Comparison of ENCODE assay signal across 29 mouse cellular contexts in the genomic region with DNA sequence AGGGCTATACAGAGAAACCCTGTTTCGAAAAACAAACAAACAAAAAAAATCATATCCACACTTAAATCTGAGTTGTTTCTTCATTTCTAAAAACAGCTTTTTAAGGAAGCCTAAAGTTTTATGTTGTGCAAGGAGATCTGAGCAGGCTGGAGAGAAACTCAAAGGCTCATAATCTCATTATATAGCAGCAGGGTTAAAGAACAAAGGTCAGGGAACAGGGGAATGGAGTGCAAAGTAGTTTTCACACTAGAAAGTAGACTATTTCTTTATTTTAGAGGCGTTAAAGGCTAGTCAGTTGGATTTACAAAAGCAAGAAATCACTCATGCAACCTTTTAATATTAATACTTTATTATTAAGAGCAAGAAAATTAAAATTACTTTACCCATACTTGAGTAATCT. TPM values are rescaled to one million over a fixed set of nuclear protein-coding genes. Genes with fewer than 3 reads are reported as not detected.
DNase-seq lines count a peak whose midpoint lies in the region; ATAC-seq and TF ChIP-seq lines count a peak whose summit lies in the region.
"Had no signal": no experiment of that assay in that cellular context is flagged by ENCODE, and none has a peak within 500 bp of the region (broad histone marks: within the 10 kb centered on the region; RNA-seq: fewer than 3 reads in every experiment).

No protein-coding gene starts in this region.

- H3K4me1 ChIP-seq in kidney, adult 2 months (ENCODE audit: control insufficient read depth, insufficient read depth, low read length): peaks cover 6% of the 10 kb centered on the region; the same call in 1 of the 2 replicates
- H3K4me1 ChIP-seq in liver, adult 2 months (ENCODE audit: control insufficient read depth, insufficient read depth, low read length): peaks cover 25% of the 10 kb centered on the region
- peaks cover 2% of the 10 kb centered on the region; the same call in 1 of the 2 replicates for H3K4me1 ChIP-seq in liver, embryonic 12.5 days
- no peaks in the 10 kb centered on the region for H3K4me1 ChIP-seq in intestine, postnatal 0 days (replicated peaks; ENCODE audit: control insufficient read depth, insufficient read depth, low read length)

- no peaks in the 10 kb centered on the region for H3K36me3 ChIP-seq in kidney, adult 2 months (ENCODE audit: control insufficient read depth, insufficient read depth, low read length)
- no peaks in the 10 kb centered on the region; the same call in 1 of the 2 replicates for H3K36me3 ChIP-seq in liver, adult 2 months (ENCODE audit: control insufficient read depth, insufficient read depth, low read length)
- no peaks in the 10 kb centered on the region for H3K36me3 ChIP-seq in liver, embryonic 12.5 days
- no peaks in the 10 kb centered on the region for H3K36me3 ChIP-seq in intestine, postnatal 0 days (ENCODE audit: control insufficient read depth, insufficient read depth)
- H3K36me3 ChIP-seq: embryonic facial prominence, embryonic 10.5 days; embryonic facial prominence, embryonic 12.5 days; forebrain, embryonic 15.5 days; G1E had no signal

- no peak overlapping the region for H3K4me3 ChIP-seq in kidney, adult 2 months (ENCODE audit: insufficient read depth, low read depth, low read length)
- H3K4me3 ChIP-seq in liver, adult 2 months (ENCODE audit: insufficient read depth, low read depth, low read length): no peak overlapping the region
- no peak overlapping the region for H3K4me3 ChIP-seq in liver, embryonic 12.5 days
- no peak overlapping the region for H3K4me3 ChIP-seq in intestine, postnatal 0 days (ENCODE audit: low read depth, low read length)
- H3K4me3 ChIP-seq: embryonic facial prominence, embryonic 10.5 days; embryonic facial prominence, embryonic 12.5 days; forebrain, embryonic 13.5 days; forebrain, embryonic 15.5 days had no signal

- no peaks in the 10 kb centered on the region for H3K27me3 ChIP-seq in kidney, adult 2 months (replicated peaks; ENCODE audit: control insufficient read depth, insufficient read depth, low read length)
- H3K27me3 ChIP-seq in liver, adult 2 months (ENCODE audit: control insufficient read depth, insufficient read depth, low read length): no peaks in the 10 kb centered on the region
- H3K27me3 ChIP-seq in liver, embryonic 12.5 days (replicated peaks): peaks cover 18% of the 10 kb centered on the region
- no peaks in the 10 kb centered on the region for H3K27me3 ChIP-seq in intestine, postnatal 0 days (replicated peaks; ENCODE audit: control insufficient read depth, insufficient read depth, low read length)
- H3K27me3 ChIP-seq: embryonic facial prominence, embryonic 12.5 days; forebrain, embryonic 13.5 days; forebrain, embryonic 15.5 days; Patski had no signal

- WGBS in kidney, adult 2 months: 68% methylated on average over 2 of the region's 2 CpGs
- 44% methylated on average over 2 of the region's 2 CpGs for WGBS in liver, adult 2 months
- 64% methylated on average over 2 of the region's 2 CpGs for WGBS in liver, embryonic 12.5 days (ENCODE audit: insufficient replicate concordance)
- WGBS in intestine, postnatal 0 days: 77% methylated on average over 2 of the region's 2 CpGs

- TF ChIP-seq POLR2A in kidney, adult 2 months (IDR thresholded peaks at IDR 0.05; ENCODE audit: low read depth, low read length): no peak
- no peak for TF ChIP-seq POLR2A in liver, adult 2 months (IDR thresholded peaks at IDR 0.05; ENCODE audit: extremely low read depth, insufficient read depth, low read length)

- no peak overlapping the region for H3K4me2 ChIP-seq in liver, embryonic 12.5 days
- no peak overlapping the region for H3K4me2 ChIP-seq in intestine, postnatal 0 days (replicated peaks; ENCODE audit: low read depth)
- H3K4me2 ChIP-seq: embryonic facial prominence, embryonic 12.5 days; forebrain, embryonic 13.5 days; forebrain, embryonic 15.5 days had no signal

- H3K9ac ChIP-seq in liver, adult 2 months (ENCODE audit: low read depth, low read length): no peak overlapping the region
- no peak overlapping the region for H3K9ac ChIP-seq in liver, embryonic 12.5 days
- H3K9ac ChIP-seq in intestine, postnatal 0 days (ENCODE audit: low read depth, low read length): no peak overlapping the region
- H3K9ac ChIP-seq: embryonic facial prominence, embryonic 12.5 days; forebrain, embryonic 13.5 days; forebrain, embryonic 15.5 days had no signal

- no peak for ATAC-seq in liver, embryonic 12.5 days
- 0 out of 2 replicates have a peak, but pooled peaks have one; percentile 48 for ATAC-seq in intestine, postnatal 0 days
- ATAC-seq in megakaryocyte progenitor cell, adult 5-6 weeks (replicated peaks; ENCODE audit: poor library complexity): no peak
- ATAC-seq: activated CD4-positive, CD25-positive, alpha-beta regulatory T cell, adult 4 months; CD4-positive, CD25-positive, alpha-beta regulatory T cell, adult 4 months; forebrain, embryonic 13.5 days; forebrain, embryonic 15.5 days; Patski had no signal

- TF ChIP-seq CTCF in kidney, adult 2 months (conservative IDR thresholded peaks at IDR 0.05; ENCODE audit: insufficient read depth, insufficient read length, low read depth, low read length): no peak
- TF ChIP-seq CTCF in liver, adult 2 months (IDR thresholded peaks at IDR 0.05; ENCODE audit: low read depth, low read length): no peak
- no peak for TF ChIP-seq CTCF in intestine, postnatal 0 days (IDR thresholded peaks at IDR 0.05; ENCODE audit: low read depth)

- H3K79me2 ChIP-seq in liver, adult 2 months (ENCODE audit: control insufficient read depth, insufficient read depth, low read length): peaks cover 26% of the 10 kb centered on the region; the same call in 1 of the 2 replicates

- H3K9me3 ChIP-seq in liver, embryonic 12.5 days (replicated peaks): no peaks in the 10 kb centered on the region
- H3K9me3 ChIP-seq in intestine, postnatal 0 days (ENCODE audit: control insufficient read depth): no peaks in the 10 kb centered on the region
- H3K9me3 ChIP-seq: embryonic facial prominence, embryonic 10.5 days; embryonic facial prominence, embryonic 12.5 days; forebrain, embryonic 13.5 days; forebrain, embryonic 15.5 days had no signal

- no peak overlapping the region for H3K27ac ChIP-seq in kidney, adult 2 months (ENCODE audit: insufficient read depth, low read depth, low read length)
- no peak overlapping the region for H3K27ac ChIP-seq in liver, adult 2 months (replicated peaks; ENCODE audit: insufficient read depth, low read depth, low read length)
- no peak overlapping the region for H3K27ac ChIP-seq in liver, embryonic 12.5 days
- no peak overlapping the region for H3K27ac ChIP-seq in intestine, postnatal 0 days (ENCODE audit: low read depth, low read length)
- H3K27ac ChIP-seq: embryonic facial prominence, embryonic 10.5 days; embryonic facial prominence, embryonic 12.5 days; forebrain, embryonic 13.5 days; forebrain, embryonic 15.5 days had no signal

- DNase-seq in kidney, adult 2 months: peak; percentile 59
- DNase-seq in kidney, adult 18-20 months: no peak
- DNase-seq in liver, adult 2 months (ENCODE audit: extremely low read depth, low read depth, low spot score): peak; percentile 55
- DNase-seq in gastrocnemius, postnatal 25 days: no peak
- DNase-seq: adrenal gland, adult 8-10 months; adrenal gland, postnatal 14 days; adrenal gland, postnatal 36 days; B cell, adult 2 months; cerebellum, adult 11-12 months; cerebellum, adult 2 months; cerebellum, adult 9-10 months; cerebellum, postnatal 10 days; cerebellum, postnatal 25 days had no signal

RNA-seq across cellular contexts. Expression of a gene that starts 5.2 kb away (rescaled TPM):
- 6.4 and 6.9 TPM in 2 replicates for polyA plus RNA-seq in kidney, adult 2 months (2012; rRNA removed)
- 94.7 and 99.5 TPM in 2 replicates for total RNA-seq in liver, adult 2 months (2014; rRNA removed)
- polyA plus RNA-seq in liver, adult 2 months (2012; rRNA removed): 14.8 and 19.4 TPM in 2 replicates
- polyA plus RNA-seq in liver, embryonic 12.5 days (2016; fragmentation: Nextera tagmentation; extraction: Ambion mirVana): 6.0 and 7.0 TPM in 2 replicates
- 9.6 and 12.7 TPM in 2 replicates for polyA plus RNA-seq in intestine, postnatal 0 days (2015; fragmentation: Nextera tagmentation; extraction: Ambion mirVana)
- total RNA-seq in megakaryocyte progenitor cell, adult 5-6 weeks (2015): 2.6 and 3.1 TPM in 2 replicates
- total RNA-seq in megakaryocyte progenitor cell, adult 5-6 weeks (2017): 2.3 and 4.3 TPM in 2 replicates
- total RNA-seq in gastrocnemius, postnatal 25 days (2021): 1 to 10 TPM; 5.1 to 5.2 TPM
- polyA plus RNA-seq: G1E had no signal

RNA-seq across cellular contexts. Expression of a gene that starts 33.7 kb away (rescaled TPM):
- polyA plus RNA-seq in kidney, adult 2 months (2012; rRNA removed): not detected in 2 replicates
- total RNA-seq in liver, adult 2 months (2014; rRNA removed): not detected in 2 replicates
- not detected in 2 replicates for polyA plus RNA-seq in liver, adult 2 months (2012; rRNA removed)
- polyA plus RNA-seq in liver, embryonic 12.5 days (2016; fragmentation: Nextera tagmentation; extraction: Ambion mirVana): not detected in 2 replicates
- not detected in 2 replicates for polyA plus RNA-seq in intestine, postnatal 0 days (2015; fragmentation: Nextera tagmentation; extraction: Ambion mirVana)
- total RNA-seq in megakaryocyte progenitor cell, adult 5-6 weeks (2015): not detected in 2 replicates
- total RNA-seq in megakaryocyte progenitor cell, adult 5-6 weeks (2017): not detected in 2 replicates
- total RNA-seq in gastrocnemius, postnatal 25 days (2021): not detected
- total RNA-seq: adrenal gland, adult 18-20 months; adrenal gland, adult 8-10 months; adrenal gland, postnatal 14 days; adrenal gland, postnatal 36 days; CH12.LX; G1E had no signal
- polyA plus RNA-seq: activated CD4-positive, CD25-positive, alpha-beta regulatory T cell, adult 4 months; CD4-positive, CD25-positive, alpha-beta regulatory T cell, adult 4 months; cerebellum, adult 2 months; cortical plate, adult 2 months; embryonic facial prominence, embryonic 10.5 days; embryonic facial prominence, embryonic 12.5 days; embryonic facial prominence, embryonic 14.5 days; forebrain, embryonic 11.5 days; forebrain, embryonic 13.5 days; forebrain, embryonic 15.5 days; G1E; Patski had no signal

RNA-seq across cellular contexts. Expression of a gene that starts 43.4 kb away (rescaled TPM):
- 12.5 and 16.1 TPM in 2 replicates for polyA plus RNA-seq in kidney, adult 2 months (2012; rRNA removed)
- 25.3 and 31.0 TPM in 2 replicates for total RNA-seq in liver, adult 2 months (2014; rRNA removed)
- 3.9 and 15.6 TPM in 2 replicates for polyA plus RNA-seq in liver, adult 2 months (2012; rRNA removed)
- polyA plus RNA-seq in liver, embryonic 12.5 days (2016; fragmentation: Nextera tagmentation; extraction: Ambion mirVana): 11.8 and 12.0 TPM in 2 replicates
- 8.3 and 11.6 TPM in 2 replicates for polyA plus RNA-seq in intestine, postnatal 0 days (2015; fragmentation: Nextera tagmentation; extraction: Ambion mirVana)
- 8.2 and 21.1 TPM in 2 replicates for total RNA-seq in megakaryocyte progenitor cell, adult 5-6 weeks (2015)
- 6.9 and 10.8 TPM in 2 replicates for total RNA-seq in megakaryocyte progenitor cell, adult 5-6 weeks (2017)
- total RNA-seq in gastrocnemius, postnatal 25 days (2021): 10 to 100 TPM in 1 of 2 experiments, 1 to 10 TPM in 1; 7.7 to 11.1 TPM

Comparison
In these comparisons a context has a peak if more than half of its experiments do, and no peak if none do; other contexts are left out.
1. DNase-seq: peak in kidney, adult 2 months (single experiment) and liver, adult 2 months (single experiment); none in kidney, adult 18-20 months (single experiment) and gastrocnemius, postnatal 25 days (single experiment).